Mouse (Mus musculus): ENCODE data around the gene Ttll9. TPM values are rescaled to one million over a fixed set of nuclear protein-coding genes. Genes with fewer than 3 reads are reported as not detected.

Gene Ttll9
- polyA plus RNA-seq, 1 experiment from 2014 or later = 4.9 TPM

Other genes with a start within 250 kb of the Ttll9 start
- gene Id1, start 226.2 kb upstream of the Ttll9 start, polyA plus RNA-seq (2015; fragmentation: Nextera tagmentation; extraction: Ambion mirVana) = 63.6 and 68.2 TPM in 2 replicates
- 4.5 and 4.7 TPM in 2 replicates for gene Cox4i2, start 208.3 kb upstream of the Ttll9 start, polyA plus RNA-seq (2015; fragmentation: Nextera tagmentation; extraction: Ambion mirVana)
- 151 and 153 TPM in 2 replicates for gene Bcl2l1, start 130.8 kb upstream of the Ttll9 start, polyA plus RNA-seq (2015; fragmentation: Nextera tagmentation; extraction: Ambion mirVana)
- 15.1 and 21.3 TPM in 2 replicates for gene Tpx2, start 114.5 kb upstream of the Ttll9 start, polyA plus RNA-seq (2015; fragmentation: Nextera tagmentation; extraction: Ambion mirVana)
- gene Mylk2, start 51.1 kb upstream of the Ttll9 start, polyA plus RNA-seq (2015; fragmentation: Nextera tagmentation; extraction: Ambion mirVana) = not detected in 2 replicates
- 3.5 and 3.6 TPM in 2 replicates for gene Foxs1, start 29.3 kb upstream of the Ttll9 start, polyA plus RNA-seq (2015; fragmentation: Nextera tagmentation; extraction: Ambion mirVana)
- gene Dusp15, start 10.8 kb upstream of the Ttll9 start, polyA plus RNA-seq (2015; fragmentation: Nextera tagmentation; extraction: Ambion mirVana) = 7.8 and 9.9 TPM in 2 replicates
- gene Pdrg1, start 52.9 kb downstream of the Ttll9 start, polyA plus RNA-seq (2015; fragmentation: Nextera tagmentation; extraction: Ambion mirVana) = 192 and 206 TPM in 2 replicates
- 1.5 and 2.3 TPM in 2 replicates for gene Xkr7, start 69.4 kb downstream of the Ttll9 start, polyA plus RNA-seq (2015; fragmentation: Nextera tagmentation; extraction: Ambion mirVana)
- 2.4 and 3.4 TPM in 2 replicates for gene Ccm2l, start 103.5 kb downstream of the Ttll9 start, polyA plus RNA-seq (2015; fragmentation: Nextera tagmentation; extraction: Ambion mirVana)
- 2.3 and 3.1 TPM in 2 replicates for gene Hck, start 146.0 kb downstream of the Ttll9 start, polyA plus RNA-seq (2015; fragmentation: Nextera tagmentation; extraction: Ambion mirVana)
- 69.7 and 81.7 TPM in 2 replicates for gene Tm9sf4, start 198.8 kb downstream of the Ttll9 start, polyA plus RNA-seq (2015; fragmentation: Nextera tagmentation; extraction: Ambion mirVana)

All from neural tube, embryonic 13.5 days (tissue).